Mouse (Mus musculus): ENCODE measurements around the gene Psma6.

DNA sequence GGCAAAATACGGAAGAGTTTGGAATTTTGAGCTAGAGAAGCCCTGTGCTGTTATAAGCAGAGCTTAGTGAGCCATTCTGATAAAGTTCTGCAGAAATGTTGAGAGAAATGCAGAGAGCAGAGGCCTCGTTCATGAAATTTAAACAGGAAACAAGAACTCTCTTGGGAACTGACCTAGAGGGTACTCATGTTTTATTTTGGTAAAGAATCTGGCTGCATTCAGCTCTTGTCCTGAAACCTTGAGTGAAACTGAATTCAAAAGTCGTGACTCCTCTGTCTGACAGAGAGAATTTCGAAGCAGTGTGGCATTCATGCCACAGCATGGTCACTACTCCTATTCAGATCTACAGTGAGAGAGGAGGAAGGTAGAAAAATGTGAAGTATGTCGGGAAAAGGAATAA is 68.8 kb downstream of the Psma6 start:
- TF ChIP-seq POLR2A (IDR thresholded peaks at IDR 0.05; ENCODE audit: borderline replicate concordance, low read depth, low read length) = no peak
- TF ChIP-seq CTCF (IDR thresholded peaks at IDR 0.05; ENCODE audit: low read depth, low read length) = no peak
